Mouse (Mus musculus): ENCODE results near the gene Rab4b.

Gene Rab4b

GRCm38 (mm10) chr7:27178324-27179216, at the start of gene Rab4b:
Rab4b (minus strand) TSS chr7:27178896.
- peak; percentile 100 for DNase-seq

- DNase-seq: peak; percentile 93
Observed at GRCm38 (mm10) chr7:27228281-27228821, 49.7 kb upstream of the Rab4b start, which contains the start of gene Itpkc. Itpkc (minus strand) TSS chr7:27228661.

DNA sequence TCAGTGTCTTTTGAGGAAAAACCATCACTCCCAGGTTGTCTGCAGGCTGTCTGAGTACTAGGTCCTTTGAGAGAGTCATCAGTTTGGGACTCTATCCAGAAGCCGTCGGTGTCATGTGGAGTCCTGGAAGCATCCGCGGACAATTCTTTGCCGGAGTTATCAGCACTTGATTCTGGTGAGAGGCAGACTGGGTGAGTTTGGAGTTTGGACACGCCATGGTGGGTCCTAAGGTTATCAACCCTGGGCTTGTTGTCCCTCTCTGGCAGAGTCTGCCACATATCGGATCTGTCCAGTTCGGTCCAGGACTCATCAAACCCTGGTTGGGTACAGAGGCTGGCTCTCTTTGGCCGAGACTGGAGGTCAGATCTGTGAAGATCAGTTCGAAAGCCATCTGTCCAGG, 49.0 kb upstream of the Rab4b start:
- DNase-seq: peak; percentile 9

DNA sequence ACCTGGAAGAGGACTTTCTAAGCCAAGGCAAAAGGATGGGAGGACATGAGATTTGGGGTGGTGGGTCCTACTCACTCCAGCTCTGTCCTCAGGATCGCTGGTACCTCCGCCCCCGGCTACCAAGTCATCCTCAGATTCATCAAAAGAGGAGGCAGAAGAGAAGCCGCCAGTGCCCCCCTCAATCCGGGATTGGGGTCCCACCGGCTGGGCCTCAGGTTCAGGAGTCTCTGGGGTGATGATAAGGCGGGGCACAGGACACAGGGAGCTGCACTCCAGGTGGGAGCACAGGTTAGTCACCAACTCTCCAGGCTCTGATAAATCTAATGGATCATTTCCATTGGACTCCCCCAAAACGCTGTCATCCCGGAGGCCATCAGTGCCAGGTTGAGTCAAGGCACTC, 48.6 kb upstream of the Rab4b start:
- no peak for DNase-seq

DNA sequence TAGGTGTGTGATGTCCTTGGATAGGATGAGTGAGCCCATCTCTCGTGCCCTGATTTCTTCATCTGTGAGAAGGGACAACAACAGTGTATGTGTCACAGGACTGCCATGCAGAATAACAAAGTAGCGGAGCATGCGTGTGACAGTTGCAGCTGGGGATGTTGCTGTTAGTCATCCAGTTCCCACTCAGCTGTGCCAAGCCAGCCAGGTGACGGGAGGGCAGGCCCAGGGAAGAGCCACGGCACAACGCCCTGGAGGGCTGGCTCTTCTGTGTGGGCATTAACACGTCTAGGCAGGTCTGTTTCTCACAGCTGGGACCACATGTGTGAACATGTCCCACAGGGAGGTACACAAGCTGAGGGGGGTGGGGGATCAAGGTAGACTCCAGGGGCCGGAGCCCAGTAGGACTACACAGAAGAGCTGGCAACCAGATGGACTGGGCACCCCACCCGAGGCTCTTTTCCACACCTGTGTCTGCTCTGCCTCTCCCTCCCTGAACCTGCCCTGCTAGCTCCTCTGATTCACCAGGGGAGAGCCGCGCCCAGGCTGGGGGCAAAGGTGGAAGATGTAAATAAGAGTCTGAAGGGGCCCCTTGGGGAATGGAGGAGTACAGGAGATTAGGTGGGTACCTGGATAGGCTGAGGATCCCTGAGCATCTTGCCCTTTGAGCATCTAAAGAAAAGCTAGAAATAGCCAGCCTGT, 46.3 kb upstream of the Rab4b start:
- DNase-seq: no peak

- no peak for DNase-seq
Observed at GRCm38 (mm10) chr7:27222538-27222937, 43.8 kb upstream of the Rab4b start.

GRCm38 (mm10) chr7:27221939-27222338, 43.2 kb upstream of the Rab4b start:
- DNase-seq: no peak

- no peak for DNase-seq
Observed at GRCm38 (mm10) chr7:27219937-27220336, 41.2 kb upstream of the Rab4b start.

DNA sequence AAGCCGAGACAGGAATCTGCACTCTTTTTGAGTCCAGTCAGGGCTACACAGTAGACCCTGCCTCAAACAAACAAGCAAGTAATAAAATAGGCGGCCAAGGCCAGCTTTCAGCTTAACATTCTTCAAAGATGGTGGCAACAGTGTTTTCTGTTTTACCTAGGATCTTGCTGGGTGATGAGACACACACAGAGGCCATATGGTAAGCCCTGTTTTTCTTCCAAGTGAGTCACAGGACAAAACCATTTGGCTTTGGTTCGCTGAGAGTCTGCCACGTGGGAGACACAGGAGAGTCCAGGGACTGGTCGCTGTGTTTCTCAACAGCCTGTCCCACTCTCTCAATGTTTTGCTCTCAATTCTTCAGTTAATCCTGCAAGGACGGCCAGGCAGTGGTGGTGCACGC, 39.9 kb upstream of the Rab4b start:
- no peak for DNase-seq

DNA sequence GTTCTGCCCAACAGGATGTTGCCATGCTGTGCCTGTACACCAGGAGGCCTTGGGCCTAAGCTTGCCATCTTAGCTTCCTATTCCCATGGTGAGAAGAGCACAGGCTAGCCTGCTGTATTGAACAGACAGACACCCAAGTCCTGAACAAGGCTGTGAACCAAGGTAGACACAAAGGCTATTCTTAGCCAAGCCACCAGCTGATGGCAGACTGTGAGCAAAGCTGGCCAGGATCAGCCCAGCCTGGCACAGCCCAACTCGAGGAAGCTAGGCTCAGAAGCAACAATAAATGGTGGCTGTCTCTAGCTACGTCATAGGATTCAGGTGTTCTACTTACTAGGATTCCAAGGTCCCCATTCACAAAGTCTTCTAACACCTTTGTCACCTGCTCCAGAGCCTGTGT, 33.9 kb upstream of the Rab4b start:
- no peak for DNase-seq

DNA sequence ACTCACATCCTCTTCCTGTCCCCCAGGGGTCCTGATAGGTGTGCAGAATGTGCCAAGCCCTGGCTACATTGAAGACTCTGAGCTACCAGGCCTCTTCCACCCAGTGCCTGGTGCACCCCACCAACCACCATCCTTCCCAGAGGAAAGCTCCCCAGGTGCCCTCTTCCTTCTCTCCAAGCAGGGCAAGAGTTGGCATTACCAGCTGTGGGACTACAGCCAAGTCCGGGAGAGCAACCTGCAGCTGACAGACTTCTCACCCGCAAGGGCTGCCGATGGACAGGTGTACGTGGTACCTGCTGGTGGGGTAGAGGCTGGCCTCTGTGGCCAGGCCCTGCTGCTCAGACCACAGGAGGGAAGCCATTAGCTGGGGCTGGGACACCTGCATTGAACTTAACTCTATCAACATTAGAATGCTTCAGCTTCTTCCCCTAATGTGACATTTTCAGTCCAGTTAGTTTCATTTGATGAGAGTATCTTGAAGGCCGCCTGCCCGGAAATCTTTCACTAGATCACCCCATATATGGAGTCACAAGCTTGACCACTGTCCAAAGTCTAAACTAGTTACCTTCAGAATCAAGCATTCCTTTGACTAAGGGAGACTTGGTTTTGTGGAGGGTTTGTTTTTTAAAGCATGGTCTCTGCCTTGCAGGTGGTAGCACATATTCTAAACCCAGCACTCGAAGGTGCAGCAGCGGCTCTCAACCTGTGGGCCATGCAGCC, 25.2 kb upstream of the Rab4b start:
- DNase-seq: no peak

DNA sequence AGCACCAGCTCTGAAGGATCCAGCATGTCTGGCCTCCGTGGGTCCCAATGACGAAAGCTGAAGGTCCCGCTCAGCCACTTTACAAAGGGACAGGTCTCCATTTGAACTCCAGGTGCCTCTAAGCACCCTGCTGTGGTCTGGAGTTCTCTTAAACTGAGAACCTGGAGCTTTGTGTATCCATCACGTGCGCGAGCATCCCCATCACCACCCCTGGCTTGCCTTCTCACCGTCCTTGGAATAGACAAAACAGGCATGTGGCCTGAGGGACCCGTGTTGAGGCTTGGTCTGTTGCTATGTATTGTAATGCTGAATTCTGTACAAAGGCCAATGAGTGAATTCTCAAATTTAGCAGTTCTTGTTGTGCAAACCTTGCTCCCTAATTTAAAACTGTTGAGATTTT, 20.1 kb upstream of the Rab4b start:
- no peak for DNase-seq

DNA sequence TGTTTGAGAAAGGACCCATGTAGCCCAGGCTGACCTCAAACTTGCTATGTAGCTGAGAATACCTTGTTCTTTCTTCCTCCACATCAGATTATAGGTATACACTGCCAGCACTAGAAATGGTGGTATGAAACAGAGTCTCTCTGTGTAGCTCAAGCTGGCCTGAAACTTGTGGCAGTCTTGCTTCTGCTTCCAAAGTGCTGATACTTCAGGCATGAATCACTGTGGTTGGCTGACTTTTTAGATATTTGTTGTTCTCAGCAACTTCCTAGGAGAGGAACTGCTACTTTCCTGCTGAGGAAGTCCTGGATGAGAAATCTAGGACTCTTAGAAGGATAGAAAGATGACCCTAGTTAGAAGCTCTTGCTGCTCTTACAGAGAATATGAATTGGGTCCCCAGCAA, 19.7 kb upstream of the Rab4b start:
- no peak for DNase-seq

DNA sequence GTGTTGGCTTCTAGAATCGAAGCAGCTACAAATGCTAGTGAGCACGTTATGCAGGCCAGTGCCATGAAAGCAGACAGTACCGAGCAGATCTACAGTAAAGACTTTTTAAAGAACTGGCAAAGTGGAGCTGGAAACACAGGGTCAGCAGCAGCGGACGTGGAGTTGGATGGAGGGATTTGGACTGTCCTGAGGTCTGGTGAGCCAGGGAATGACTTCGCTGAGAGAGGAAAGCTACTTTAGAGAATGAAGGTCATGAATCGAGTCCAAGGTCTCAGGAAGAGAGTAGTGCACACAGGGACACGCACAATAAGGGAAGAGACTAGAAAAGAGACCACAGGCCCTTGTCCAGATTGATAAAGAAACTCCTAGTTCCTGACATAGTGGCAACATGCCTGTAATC, 18.9 kb upstream of the Rab4b start:
- DNase-seq: no peak

GRCm38 (mm10) chr7:27197136-27197535, 18.4 kb upstream of the Rab4b start:
- no peak for DNase-seq

DNA sequence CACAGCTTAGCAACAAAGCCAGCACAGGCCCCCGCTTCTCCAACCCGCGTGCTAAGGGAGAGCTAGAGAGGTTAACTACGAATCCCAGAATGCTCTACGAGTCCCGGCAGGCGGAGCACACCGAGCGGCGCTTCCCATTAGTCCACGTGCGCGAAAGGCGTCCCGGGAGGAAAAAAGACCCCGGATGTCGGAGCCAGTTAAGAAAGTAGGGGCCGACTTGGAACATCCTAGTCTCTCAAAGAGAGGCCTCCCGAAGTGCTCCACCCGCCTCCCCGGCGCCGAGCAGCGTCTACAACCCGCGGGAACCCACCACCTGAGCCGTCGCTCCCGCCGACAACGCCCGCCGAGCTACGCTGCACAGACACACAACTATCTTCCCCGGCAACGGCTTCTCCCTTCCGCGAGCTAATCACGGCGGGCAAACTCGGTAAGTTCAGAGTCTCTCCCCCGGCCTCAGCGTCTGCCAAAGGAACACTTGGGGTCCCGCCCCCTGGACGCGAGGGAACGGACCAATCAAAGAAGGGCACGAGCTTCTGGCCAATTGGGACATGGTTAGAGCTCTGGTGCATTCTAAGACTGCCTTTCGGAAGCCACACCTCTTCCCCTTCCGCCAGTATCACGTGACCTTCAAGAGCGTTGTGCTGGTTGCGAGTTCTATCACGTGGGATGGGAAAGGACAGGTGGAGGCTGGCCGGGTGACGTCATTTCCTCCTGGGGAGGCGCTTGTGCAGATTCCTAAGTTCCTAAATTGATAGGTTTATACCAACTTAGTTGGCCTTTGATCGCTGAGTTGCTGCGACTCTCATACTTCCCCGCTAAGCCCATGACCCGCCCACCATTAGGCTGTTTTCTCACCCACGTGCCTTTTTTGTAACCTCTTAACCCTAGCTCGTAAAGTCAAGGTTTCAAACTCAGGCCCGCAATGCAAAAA, 17.2 kb upstream of the Rab4b start, which contains the start of the genes BC024978 and Snrpa:
BC024978 (plus strand) TSS at position 101 of the 931 bp plus-strand sequence.
Snrpa (minus strand) TSS at position 591 of the 931 bp plus-strand sequence.
- DNase-seq: peak; percentile 93

DNA sequence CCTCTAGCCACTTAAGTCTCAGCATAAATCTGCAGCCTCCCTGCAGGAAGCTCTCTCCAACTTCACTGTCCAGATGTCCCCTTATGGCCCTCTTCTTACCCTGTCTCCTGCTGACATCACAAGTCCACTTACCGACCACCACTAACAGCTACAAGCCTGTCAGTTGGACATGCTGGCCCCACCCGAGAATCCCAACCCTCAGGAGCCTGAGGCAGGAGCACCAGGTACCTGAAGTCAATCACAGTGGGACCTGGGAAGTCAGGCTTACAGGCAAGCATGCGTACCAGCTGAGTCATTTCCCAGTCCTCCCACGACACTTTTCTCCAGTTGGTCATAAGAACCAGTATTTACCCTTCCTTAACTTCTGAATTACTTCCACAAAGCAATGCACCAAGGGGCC, 15.0 kb upstream of the Rab4b start:
- no peak for DNase-seq

DNA sequence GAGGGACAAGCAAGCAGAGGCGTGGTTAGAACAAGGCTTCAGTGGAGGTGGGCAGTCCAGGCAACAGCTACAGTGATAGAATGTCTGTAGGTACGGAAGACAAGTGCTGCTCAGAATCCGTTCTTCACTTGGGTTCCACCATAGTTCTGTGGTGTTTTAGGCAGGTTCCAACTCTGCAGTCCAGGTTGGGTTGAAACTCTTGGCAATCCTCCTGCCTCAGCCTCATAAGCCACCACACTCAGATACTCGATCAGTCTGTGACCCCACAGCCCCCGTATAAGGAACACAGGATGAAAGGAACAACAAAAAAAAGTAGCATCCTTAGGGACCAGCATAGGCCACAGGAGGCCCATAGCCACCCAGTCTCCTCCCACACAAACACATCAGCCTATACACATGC, 13.7 kb upstream of the Rab4b start:
- no peak for DNase-seq

- no peak for DNase-seq
Observed at GRCm38 (mm10) chr7:27189271-27189931, 10.7 kb upstream of the Rab4b start.

GRCm38 (mm10) chr7:27185986-27186385, 7.3 kb upstream of the Rab4b start:
- no peak for DNase-seq

GRCm38 (mm10) chr7:27184964-27185363, 6.3 kb upstream of the Rab4b start:
- DNase-seq: no peak
